Mouse (Mus musculus): Measurements from ENCODE around the gene E2f4. TPM values are rescaled to one million over a fixed set of nuclear protein-coding genes. Genes with fewer than 3 reads are reported as not detected.

E2f4 gene
- polyA plus RNA-seq, 1 experiment from 2014 or later = 69.9 TPM

DNA sequence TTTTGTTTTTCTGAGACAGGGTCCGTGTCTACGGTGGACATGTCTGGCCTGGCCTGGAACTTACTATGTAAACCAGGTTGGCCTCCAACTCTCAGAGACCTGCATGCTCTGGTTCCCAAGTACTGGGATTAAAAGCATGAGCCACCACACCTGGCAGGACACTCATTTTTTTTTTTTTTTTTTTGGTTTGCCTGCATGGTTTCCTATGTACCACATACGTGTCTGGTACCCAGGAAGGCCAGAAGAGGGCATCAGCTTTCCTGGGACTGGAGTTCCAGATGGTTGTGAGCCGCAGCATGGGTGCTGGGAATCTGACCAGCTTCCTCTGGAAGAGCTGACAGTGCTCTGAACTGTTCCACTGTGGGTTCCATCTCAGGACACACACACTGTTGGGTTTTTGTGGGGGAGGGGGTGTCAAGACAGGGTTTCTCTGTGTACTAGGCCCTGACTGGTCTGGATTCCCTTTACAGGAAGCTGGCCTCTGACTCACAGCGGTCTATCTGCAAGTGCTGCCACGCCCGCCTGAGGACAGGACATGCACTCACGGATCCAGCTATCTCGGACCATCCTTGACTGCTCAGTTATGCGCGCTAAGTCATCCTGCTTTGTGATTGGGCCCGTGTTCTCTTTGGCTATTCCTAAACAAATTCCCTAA, 36.0 kb upstream of the E2f4 start:
- Histone ChIP-seq H3K9ac (no peak overlapping the region), H3K4me1 (peaks cover 13% of the 10 kb centered on the region; the same call in 1 of the 2 replicates), H3K27me3 (peaks cover 93% of the 10 kb centered on the region), H3K9me3 (replicated peaks) (no peaks in the 10 kb centered on the region; the same call in 1 of the 2 replicates), H3K4me2 (replicated peaks) (no peak overlapping the region), H3K4me3 (no peak overlapping the region), H3K27ac (no peak overlapping the region), H3K36me3 (no peaks in the 10 kb centered on the region)
- WGBS = 87% methylated on average over 12 of the region's 12 CpGs
- ATAC-seq (ENCODE audit: low FRiP score) = no peak

DNA sequence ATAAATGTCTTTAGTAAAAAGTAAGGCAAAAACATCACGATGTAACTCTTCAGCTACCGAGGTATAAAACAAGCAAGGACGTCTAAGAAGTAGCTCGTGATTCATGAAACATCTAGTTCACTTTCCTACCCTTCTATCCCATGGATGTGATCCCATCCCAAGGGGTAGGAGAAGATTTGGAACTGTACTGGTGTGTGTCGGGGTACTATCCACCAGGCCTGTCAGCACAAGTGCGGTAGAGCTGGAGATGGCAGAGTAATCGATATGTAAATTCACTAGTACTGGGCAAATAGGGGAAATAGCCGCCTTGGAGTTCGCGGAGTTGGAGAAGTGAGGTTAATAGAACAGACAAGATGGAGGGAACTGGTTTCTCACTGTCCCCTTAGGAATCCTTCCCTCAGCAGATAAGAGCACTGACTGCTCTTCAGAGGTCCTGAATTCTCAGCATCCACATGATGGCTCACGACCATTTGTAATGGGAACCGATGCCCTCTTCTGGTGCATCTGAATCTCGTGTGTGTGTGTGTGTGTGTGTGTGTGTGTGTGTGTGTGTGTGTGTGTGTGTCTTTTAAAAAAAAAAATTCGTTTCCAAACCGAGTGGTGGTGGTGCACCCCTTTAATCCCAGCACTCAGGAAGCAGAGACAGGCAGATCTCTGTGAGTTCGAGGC, 34.1 kb upstream of the E2f4 start:
- peak overlapping the region; percentile 57 for H3K4me3 ChIP-seq
- H3K4me2 ChIP-seq (replicated peaks) = peak overlapping the region; percentile 76
- H3K9ac ChIP-seq = no peak overlapping the region
- WGBS = 40% methylated on average over 16 of the region's 16 CpGs
- H3K27me3 ChIP-seq = peaks cover 96% of the 10 kb centered on the region
- no peaks in the 10 kb centered on the region for H3K36me3 ChIP-seq
- peaks cover 19% of the 10 kb centered on the region for H3K4me1 ChIP-seq
- no peaks in the 10 kb centered on the region; the same call in 1 of the 2 replicates for H3K9me3 ChIP-seq (replicated peaks)
- ATAC-seq (ENCODE audit: low FRiP score) = no peak
- no peak overlapping the region for H3K27ac ChIP-seq

DNA sequence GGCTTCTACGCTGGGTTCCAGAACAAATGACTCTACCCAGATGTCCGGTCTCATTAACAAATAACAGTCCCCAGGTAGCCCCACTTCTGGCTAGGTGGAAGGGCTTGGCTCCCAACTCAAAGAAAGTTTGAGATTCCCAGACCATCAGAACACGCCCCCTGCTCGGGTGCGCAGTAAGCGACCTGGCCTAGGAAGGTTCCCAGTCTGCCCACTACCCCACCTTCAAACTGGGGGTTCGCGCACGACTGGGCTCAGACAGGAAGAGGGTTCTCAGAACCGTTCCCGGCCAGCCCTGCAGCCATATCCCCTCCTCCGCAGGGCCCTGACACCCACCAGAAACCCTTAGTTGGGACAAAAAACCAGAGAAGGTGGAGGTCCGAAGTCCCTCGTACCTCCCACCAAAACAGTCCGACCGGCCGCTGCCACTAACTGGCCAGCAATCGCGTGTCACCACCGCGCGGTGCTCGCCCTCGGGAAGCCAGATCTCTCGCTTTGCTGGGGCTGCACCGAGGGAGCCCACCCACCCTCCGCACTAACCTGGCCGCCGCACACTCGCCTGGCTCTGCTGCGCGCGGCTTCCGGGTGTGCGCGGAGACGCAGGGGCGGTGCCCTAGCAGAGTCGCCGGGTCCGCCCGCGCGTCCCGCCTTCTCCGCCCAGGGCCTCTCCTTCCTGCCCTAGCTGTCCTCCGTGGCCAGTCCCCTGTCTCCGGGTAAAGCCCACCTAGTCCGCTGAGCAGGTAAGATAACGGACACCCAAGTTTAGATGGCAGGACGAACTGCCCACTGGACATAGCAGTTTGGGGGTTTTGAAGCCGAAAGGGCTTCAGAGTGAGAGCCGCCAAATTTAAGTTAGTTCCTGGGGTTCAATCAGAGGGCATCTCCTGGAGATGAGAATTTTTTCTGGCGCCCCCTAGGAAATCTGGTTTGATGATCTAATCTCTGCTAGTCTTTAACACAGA, 33.2 kb upstream of the E2f4 start, which contains the start of the genes Tradd and Fbxl8:
Gene Tradd (minus strand): TSS at position 586 of the 959 bp plus-strand sequence.
Gene Fbxl8 (plus strand): TSS at position 625 of the 959 bp plus-strand sequence.
- Histone ChIP-seq H3K4me2 (replicated peaks) (peak within 1 kb of the TSS; percentile 76), H3K27me3 (peaks cover 96% of the 10 kb centered on the region), H3K36me3 (no peaks in the 10 kb centered on the region), H3K27ac (no peak within 1 kb of the TSS), H3K9ac (peak within 1 kb of the TSS; percentile 69), H3K9me3 (replicated peaks) (no peaks in the 10 kb centered on the region; the same call in 1 of the 2 replicates), H3K4me1 (peaks cover 19% of the 10 kb centered on the region), H3K4me3 (peak within 1 kb of the TSS; percentile 57)
- ATAC-seq (ENCODE audit: low FRiP score) = 0 out of 2 replicates have a peak, but pooled peaks have one; percentile 18
- WGBS = 1% methylated on average over 54 of the region's 54 CpGs

DNA sequence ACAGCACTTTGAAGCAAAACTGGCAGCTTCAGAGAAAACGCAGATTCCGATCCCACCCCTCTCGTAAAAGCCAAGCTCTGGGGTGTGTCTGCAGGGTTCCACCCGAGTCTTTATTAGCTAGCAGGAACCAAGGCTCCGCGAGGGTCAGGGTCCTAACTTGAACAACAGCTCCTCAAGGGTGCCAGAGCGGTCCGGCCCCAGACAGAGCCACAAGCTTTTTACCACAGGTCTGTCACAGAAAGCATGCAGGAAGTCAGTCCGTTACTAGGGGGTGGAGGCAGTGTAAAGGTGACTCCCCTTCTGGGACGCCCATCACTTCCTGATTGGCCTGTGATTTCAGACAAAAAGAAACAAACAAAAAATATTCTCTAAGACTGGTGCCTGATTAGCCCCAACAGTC, 32.3 kb upstream of the E2f4 start:
- peaks cover 96% of the 10 kb centered on the region for H3K27me3 ChIP-seq
- peak overlapping the region; percentile 76 for H3K4me2 ChIP-seq (replicated peaks)
- H3K27ac ChIP-seq = no peak overlapping the region
- peaks cover 25% of the 10 kb centered on the region for H3K4me1 ChIP-seq
- WGBS = 18% methylated on average over 10 of the region's 10 CpGs
- ATAC-seq (ENCODE audit: low FRiP score) = no peak
- H3K9ac ChIP-seq = no peak overlapping the region
- H3K4me3 ChIP-seq = peak overlapping the region; percentile 57
- H3K36me3 ChIP-seq = no peaks in the 10 kb centered on the region
- H3K9me3 ChIP-seq (replicated peaks) = no peaks in the 10 kb centered on the region; the same call in 1 of the 2 replicates

DNA sequence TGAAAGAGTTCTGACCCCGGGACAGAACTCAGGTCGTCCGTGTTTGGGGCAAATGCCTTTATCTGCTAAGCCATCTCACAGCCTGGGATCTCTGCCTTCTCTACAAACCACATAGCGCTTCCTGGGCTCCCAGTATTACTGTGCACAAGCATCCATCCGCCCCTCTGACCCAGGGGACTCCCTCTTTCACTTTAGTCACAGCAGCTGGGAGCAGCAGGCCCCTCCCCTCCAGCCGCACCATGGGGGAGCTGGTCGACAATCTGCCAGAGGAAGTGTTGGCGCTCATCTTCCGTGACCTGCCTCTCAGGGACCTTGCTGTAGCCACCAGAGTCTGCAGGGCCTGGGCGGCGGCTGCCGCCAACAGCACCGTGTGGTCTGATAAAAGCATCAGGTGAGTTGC, 30.7 kb upstream of the E2f4 start:
- H3K27ac ChIP-seq = no peak overlapping the region
- no peak for ATAC-seq (ENCODE audit: low FRiP score)
- peaks cover 31% of the 10 kb centered on the region for H3K4me1 ChIP-seq
- no peaks in the 10 kb centered on the region for H3K36me3 ChIP-seq
- H3K9ac ChIP-seq = no peak overlapping the region
- no peak overlapping the region for H3K4me2 ChIP-seq (replicated peaks)
- peaks cover 96% of the 10 kb centered on the region for H3K27me3 ChIP-seq
- no peak overlapping the region for H3K4me3 ChIP-seq
- WGBS = 8% methylated on average over 13 of the region's 13 CpGs
- no peaks in the 10 kb centered on the region; the same call in 1 of the 2 replicates for H3K9me3 ChIP-seq (replicated peaks)

DNA sequence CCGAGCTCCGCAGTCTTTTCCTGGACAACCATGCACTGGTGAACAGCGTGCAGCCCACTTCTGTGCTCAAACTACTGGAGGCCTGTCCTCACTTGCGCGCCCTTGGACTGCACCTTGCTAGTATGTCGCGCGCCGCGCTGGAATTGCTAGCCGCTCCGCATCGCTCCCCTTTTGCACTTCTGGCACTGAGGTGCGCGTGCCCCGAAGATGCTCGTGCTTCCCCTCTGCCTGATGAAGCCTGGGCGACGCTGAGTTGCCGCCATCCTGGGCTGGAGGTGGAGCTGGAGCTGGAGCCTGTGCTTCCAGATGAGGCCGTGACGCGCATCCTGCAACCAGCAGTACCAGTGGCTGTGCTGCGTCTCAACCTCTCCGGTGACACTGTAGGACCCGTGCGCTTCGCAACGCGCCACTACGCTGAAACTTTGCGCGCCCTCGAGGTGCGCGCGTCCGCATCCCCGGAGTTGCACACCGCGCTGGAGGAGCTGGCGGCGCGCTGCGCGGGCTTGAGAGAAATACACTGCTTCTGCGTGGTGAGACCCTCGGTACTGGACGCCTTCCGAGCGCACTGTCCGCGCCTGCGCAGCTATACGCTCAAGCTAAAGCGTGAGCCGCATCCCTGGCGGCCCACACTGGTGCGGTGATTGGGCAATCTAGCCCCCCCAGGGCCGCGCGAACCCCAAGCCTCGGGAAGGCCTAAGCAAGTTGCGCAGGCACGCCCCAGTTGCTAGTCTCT, 29.0 kb upstream of the E2f4 start:
- Histone ChIP-seq H3K4me2 (replicated peaks) (peak overlapping the region; percentile 81), H3K9ac (peak overlapping the region; percentile 25), H3K27ac (no peak overlapping the region), H3K27me3 (peaks cover 98% of the 10 kb centered on the region), H3K4me3 (peak overlapping the region; percentile 47), H3K4me1 (peaks cover 31% of the 10 kb centered on the region), H3K9me3 (replicated peaks) (no peaks in the 10 kb centered on the region; the same call in 1 of the 2 replicates), H3K36me3 (no peaks in the 10 kb centered on the region)
- WGBS = under 1% methylated on average over 65 of the region's 65 CpGs
- peak; percentile 83 for ATAC-seq (ENCODE audit: low FRiP score)

DNA sequence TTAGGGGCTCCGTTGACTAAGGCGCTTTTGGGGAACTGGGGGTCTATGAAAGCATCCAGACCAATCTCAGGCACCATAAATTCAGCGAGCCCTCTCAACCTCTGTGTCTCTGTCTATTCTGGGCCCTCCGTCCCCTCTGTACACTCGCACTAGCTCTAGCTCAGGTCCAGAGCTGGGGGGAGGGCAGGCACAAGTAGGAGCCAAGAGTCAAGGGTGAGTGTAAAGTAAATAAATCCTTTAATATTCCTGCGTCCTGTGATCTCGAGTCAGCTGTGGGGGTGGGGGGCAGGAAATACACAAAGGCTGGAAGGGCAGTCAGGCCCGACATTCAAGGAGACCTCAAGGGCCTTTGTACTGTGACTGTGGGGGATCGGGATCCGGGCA, 28.4 kb upstream of the E2f4 start:
- ATAC-seq (ENCODE audit: low FRiP score) = peak; percentile 36
- H3K9me3 ChIP-seq (replicated peaks) = no peaks in the 10 kb centered on the region; the same call in 1 of the 2 replicates
- peak overlapping the region; percentile 25; the same call in 1 of the 2 replicates for H3K9ac ChIP-seq
- no peak overlapping the region for H3K27ac ChIP-seq
- peak overlapping the region; percentile 81 for H3K4me2 ChIP-seq (replicated peaks)
- H3K36me3 ChIP-seq = no peaks in the 10 kb centered on the region
- WGBS = under 1% methylated on average over 10 of the region's 10 CpGs
- peak overlapping the region; percentile 47 for H3K4me3 ChIP-seq
- H3K27me3 ChIP-seq = peaks cover 98% of the 10 kb centered on the region
- H3K4me1 ChIP-seq = peaks cover 31% of the 10 kb centered on the region

DNA sequence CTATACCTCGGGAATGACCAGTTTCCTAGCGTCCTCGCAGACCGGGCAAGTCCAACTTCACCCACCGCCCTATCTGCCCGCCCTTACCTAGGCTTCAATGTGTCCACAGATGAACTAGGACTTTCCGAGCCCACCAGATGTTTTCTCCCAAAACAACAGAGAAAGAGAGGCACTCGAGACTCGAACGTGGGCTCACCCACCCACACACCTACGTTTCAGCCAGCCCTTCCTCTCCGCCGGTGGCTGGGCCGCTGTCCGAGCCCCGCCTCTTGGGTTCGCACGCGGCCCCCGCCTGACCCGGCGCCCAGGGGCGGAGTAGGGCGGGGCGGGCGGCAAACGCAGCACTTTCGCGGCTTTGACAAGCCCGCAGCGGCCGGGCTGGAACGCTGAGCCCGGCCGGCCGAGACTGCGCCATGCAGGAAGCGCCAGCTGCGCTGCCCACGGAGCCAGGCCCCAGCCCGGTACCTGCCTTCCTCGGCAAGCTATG, 28.0 kb upstream of the E2f4 start, which contains the start of gene Hsf4:
Gene Hsf4 (plus strand): TSS at position 341 of the 487 bp plus-strand sequence.
- Histone ChIP-seq H3K27ac (no peak within 1 kb of the TSS), H3K36me3 (no peaks in the 10 kb centered on the region), H3K9ac (peak within 1 kb of the TSS; percentile 25), H3K4me3 (peak within 1 kb of the TSS; percentile 47), H3K4me2 (replicated peaks) (peak within 1 kb of the TSS; percentile 81), H3K27me3 (peaks cover 99% of the 10 kb centered on the region), H3K4me1 (peaks cover 30% of the 10 kb centered on the region), H3K9me3 (replicated peaks) (no peaks in the 10 kb centered on the region; the same call in 1 of the 2 replicates)
- WGBS = under 1% methylated on average over 42 of the region's 42 CpGs
- 0 out of 2 replicates have a peak, but pooled peaks have one; percentile 4 for ATAC-seq (ENCODE audit: low FRiP score)

DNA sequence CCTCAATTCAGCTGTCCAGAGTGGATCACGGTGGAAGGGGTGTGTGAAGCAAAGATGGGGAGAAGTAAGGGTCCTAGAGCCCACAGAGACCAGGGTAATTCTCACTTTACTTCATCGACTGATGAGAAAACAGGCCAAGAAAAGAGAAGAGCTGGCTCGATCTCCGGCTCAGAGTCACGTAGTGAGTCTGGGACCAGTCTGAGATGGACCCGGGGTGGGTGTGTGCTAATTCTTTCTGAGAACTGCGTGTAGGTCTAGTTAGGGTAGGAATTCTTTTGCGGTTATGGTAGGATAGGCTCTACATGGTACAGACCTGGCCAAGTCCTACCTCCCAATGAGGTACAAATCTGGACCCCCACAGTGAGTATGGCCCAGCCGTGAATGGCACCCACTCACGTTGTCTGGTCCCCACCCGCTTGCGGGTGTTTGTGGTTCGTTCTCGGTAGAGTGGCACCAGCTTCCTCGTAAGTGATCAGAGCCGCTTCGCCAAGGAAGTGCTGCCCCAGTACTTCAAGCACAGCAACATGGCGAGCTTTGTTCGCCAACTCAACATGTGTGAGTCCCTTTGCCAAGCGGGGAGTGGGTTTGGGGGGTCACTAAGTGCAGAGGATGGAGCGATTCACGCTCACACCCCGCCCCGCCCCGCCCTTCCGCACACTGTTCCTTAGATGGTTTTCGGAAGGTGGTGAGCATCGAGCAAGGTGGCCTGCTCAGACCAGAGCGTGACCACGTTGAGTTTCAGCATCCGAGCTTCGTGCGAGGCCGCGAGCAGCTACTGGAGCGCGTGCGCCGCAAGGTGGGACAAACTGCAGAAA, 27.2 kb upstream of the E2f4 start:
- no peak overlapping the region for H3K4me3 ChIP-seq
- peak overlapping the region; percentile 81 for H3K4me2 ChIP-seq (replicated peaks)
- no peaks in the 10 kb centered on the region; the same call in 1 of the 2 replicates for H3K9me3 ChIP-seq (replicated peaks)
- peaks cover 99% of the 10 kb centered on the region for H3K27me3 ChIP-seq
- no peak for ATAC-seq (ENCODE audit: low FRiP score)
- no peaks in the 10 kb centered on the region for H3K36me3 ChIP-seq
- no peak overlapping the region for H3K27ac ChIP-seq
- no peak overlapping the region for H3K9ac ChIP-seq
- H3K4me1 ChIP-seq = peaks cover 28% of the 10 kb centered on the region
- 2% methylated on average over 39 of the region's 39 CpGs for WGBS

DNA sequence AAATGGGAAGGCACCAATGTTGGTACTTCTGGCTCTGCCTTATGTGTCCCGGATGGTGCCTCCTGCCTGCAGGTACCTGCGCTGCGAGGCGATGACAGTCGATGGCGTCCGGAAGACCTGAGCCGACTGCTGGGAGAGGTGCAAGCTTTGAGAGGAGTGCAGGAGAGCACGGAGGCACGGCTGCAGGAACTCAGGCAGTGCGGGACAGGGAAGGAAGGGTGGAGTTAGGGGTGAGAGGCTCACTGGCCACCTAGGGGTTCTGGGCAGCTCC, 26.6 kb upstream of the E2f4 start:
- Histone ChIP-seq H3K27me3 (peaks cover 99% of the 10 kb centered on the region), H3K27ac (no peak overlapping the region), H3K36me3 (no peaks in the 10 kb centered on the region), H3K4me3 (no peak overlapping the region), H3K4me2 (replicated peaks) (0 out of 2 replicates have a peak overlapping the region, but pooled peaks have one; percentile 11), H3K9me3 (replicated peaks) (no peaks in the 10 kb centered on the region; the same call in 1 of the 2 replicates), H3K9ac (no peak overlapping the region), H3K4me1 (peaks cover 33% of the 10 kb centered on the region)
- ATAC-seq (ENCODE audit: low FRiP score) = no peak
- 1% methylated on average over 11 of the region's 11 CpGs for WGBS
